Mouse (Mus musculus): ENCODE measurements around the gene Hipk4. TPM values are rescaled to one million over a fixed set of nuclear protein-coding genes. Genes with fewer than 3 reads are reported as not detected.
A peak's percentile ranks its signal among the peaks of the same experiment; 100 is the strongest.

Gene Hipk4
- total and polyA plus RNA-seq, 3 experiments, result 0.09 to 0.16 TPM; not detected in 1

GRCm38 (mm10) chr7:27480927-27481626 is 42.0 kb upstream of the Hipk4 start:
- no peak for TF ChIP-seq MAFK (IDR thresholded peaks at IDR 0.05; ENCODE audit: insufficient replicate concordance, low read length)
- TF ChIP-seq HCFC1 (IDR thresholded peaks at IDR 0.05; ENCODE audit: low read depth, low read length), result no peak
- peak; percentile 38; the same call in 1 of the 2 replicates for TF ChIP-seq CHD2 (IDR thresholded peaks at IDR 0.05; ENCODE audit: low read length)
- Histone ChIP-seq H3K4me2 (ENCODE audit: insufficient read depth, low read depth, poor library complexity, severe bottlenecking) (peak overlapping the region; percentile 96), H3K27ac (ENCODE audit: insufficient read depth, low read depth) (no peak overlapping the region), H3K79me2 (replicated peaks; ENCODE audit: control insufficient read depth, extremely low read depth, insufficient read depth, poor library complexity, severe bottlenecking) (no peaks in the 10 kb centered on the region), H3K4me3 (replicated peaks in 1 of 3; ENCODE audit: low read depth in 2 of 3, low read length in 2 of 3, poor library complexity in 1 of 3) (peak overlapping the region in 1 of 3 experiments; percentile 34), H3K9me3 (replicated peaks; ENCODE audit: low read length) (no peaks in the 10 kb centered on the region), H3K27me3 (replicated peaks) (no peaks in the 10 kb centered on the region), H3K4me1 (ENCODE audit: control insufficient read depth in 1 of 2, insufficient read depth in 2 of 2) (peaks cover 12 to 43% of the 10 kb centered on the region in 2 experiments), H3K9ac (ENCODE audit: insufficient read depth, low read depth) (no peak overlapping the region), H3K36me3 (replicated peaks in 1 of 2; ENCODE audit: control insufficient read depth in 1 of 2, insufficient read depth in 1 of 2, low read length in 1 of 2) (peaks cover 0 to 10% of the 10 kb centered on the region in 2 experiments)
- no peak for DNase-seq (ENCODE audit: extremely low read depth)
- dilution Hi-C loops (cut with MboI; ENCODE audit: extremely low pct_ligation_motif_present, extremely low pct_unique_long_range_greater_than_20kb, low sequenced_read_pairs), result no loop called here
- in situ Hi-C loops (cut with MboI; ENCODE audit: low pct_ligation_motif_present, low pct_unique_long_range_greater_than_20kb, low sequenced_read_pairs), result no loop called here

DNA sequence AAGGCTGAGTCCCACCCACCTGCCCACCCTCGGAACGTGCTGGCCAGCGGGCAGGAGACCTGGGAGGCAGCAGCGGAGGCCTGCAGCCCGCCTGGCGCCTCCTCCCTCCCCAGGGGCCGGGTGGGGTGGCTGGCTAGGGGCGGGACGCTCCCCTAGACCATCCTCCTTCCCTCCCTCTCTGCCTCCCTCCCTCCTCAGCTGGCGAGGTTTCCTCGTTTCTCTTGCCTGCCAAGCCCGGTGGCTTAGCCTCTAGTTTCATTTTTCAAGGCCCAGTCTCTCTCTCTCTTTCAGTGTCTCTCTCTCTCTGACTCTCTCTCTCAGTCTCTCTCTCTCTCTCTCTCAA is 41.5 kb upstream of the Hipk4 start:
- Histone ChIP-seq H3K79me2 (replicated peaks; ENCODE audit: control insufficient read depth, extremely low read depth, insufficient read depth, poor library complexity, severe bottlenecking) (no peaks in the 10 kb centered on the region), H3K36me3 (replicated peaks in 1 of 2; ENCODE audit: control insufficient read depth in 1 of 2, insufficient read depth in 1 of 2, low read length in 1 of 2) (peaks cover 0 to 4% of the 10 kb centered on the region in 2 experiments), H3K4me1 (ENCODE audit: control insufficient read depth in 1 of 2, insufficient read depth in 2 of 2) (peaks cover 12 to 43% of the 10 kb centered on the region in 2 experiments), H3K9me3 (replicated peaks; ENCODE audit: low read length) (no peaks in the 10 kb centered on the region), H3K27me3 (replicated peaks) (no peaks in the 10 kb centered on the region), H3K27ac (ENCODE audit: insufficient read depth, low read depth) (no peak overlapping the region), H3K4me2 (ENCODE audit: insufficient read depth, low read depth, poor library complexity, severe bottlenecking) (peak overlapping the region; percentile 96), H3K4me3 (replicated peaks in 1 of 3; ENCODE audit: low read depth in 2 of 3, low read length in 2 of 3, poor library complexity in 1 of 3) (peak overlapping the region in 1 of 3 experiments; percentile 34), H3K9ac (ENCODE audit: insufficient read depth, low read depth) (peak overlapping the region; percentile 67)
- peak; percentile 71 for DNase-seq (ENCODE audit: extremely low read depth)
- 0 out of 2 replicates have a peak, but pooled peaks have one; percentile 31 for TF ChIP-seq JUND (conservative IDR thresholded peaks at IDR 0.05; ENCODE audit: low read depth, low read length)
- TF ChIP-seq ELF1 (IDR thresholded peaks at IDR 0.05; ENCODE audit: low read depth, low read length), result no peak; the same call in 1 of the 2 replicates
- no peak for TF ChIP-seq JUN (IDR thresholded peaks at IDR 0.05; ENCODE audit: insufficient read depth, low read depth, low read length)
- peak; percentile 83; the same call in 1 of the 2 replicates for TF ChIP-seq MAZ (IDR thresholded peaks at IDR 0.05; ENCODE audit: low read depth, low read length)
- no peak for TF ChIP-seq USF1 (IDR thresholded peaks at IDR 0.05; ENCODE audit: low read depth, low read length)
- peak; percentile 52; the same call in 1 of the 2 replicates for TF ChIP-seq MAX (IDR thresholded peaks at IDR 0.05; ENCODE audit: low read length)
- TF ChIP-seq GABPA (IDR thresholded peaks at IDR 0.05; ENCODE audit: insufficient replicate concordance, low read depth, low read length), result no peak
- peak; percentile 36; the same call in 1 of the 2 replicates for TF ChIP-seq MEF2A (IDR thresholded peaks at IDR 0.05; ENCODE audit: borderline replicate concordance, low read depth, low read length)
- TF ChIP-seq TBP (conservative IDR thresholded peaks at IDR 0.05; ENCODE audit: low read depth, low read length), result no peak
- no peak for TF ChIP-seq ZC3H11A (IDR thresholded peaks at IDR 0.05; ENCODE audit: low read depth, low read length)
- no peak for TF ChIP-seq SMC3 (IDR thresholded peaks at IDR 0.05; ENCODE audit: low read depth, low read length)
- peak; percentile 70 for TF ChIP-seq IRF4 (IDR thresholded peaks at IDR 0.05; ENCODE audit: low read depth, low read length)
- 0 out of 2 replicates have a peak, but pooled peaks have one; percentile 34 for TF ChIP-seq ZMIZ1 (IDR thresholded peaks at IDR 0.05; ENCODE audit: low read depth, low read length)
- TF ChIP-seq TCF12 (IDR thresholded peaks at IDR 0.05; ENCODE audit: low read depth, low read length), result peak; percentile 60
- peak; percentile 43; the same call in 1 of the 2 replicates for TF ChIP-seq ETS1 (conservative IDR thresholded peaks at IDR 0.05; ENCODE audit: low read depth, low read length)
- peak; percentile 96 for TF ChIP-seq BHLHE40 (IDR thresholded peaks at IDR 0.05; ENCODE audit: low read depth, low read length)
- no peak for TF ChIP-seq NRF1 (IDR thresholded peaks at IDR 0.05; ENCODE audit: low read depth, low read length)
- TF ChIP-seq HCFC1 (IDR thresholded peaks at IDR 0.05; ENCODE audit: low read depth, low read length), result peak; percentile 24
- TF ChIP-seq POLR2A (IDR thresholded peaks at IDR 0.05; ENCODE audit: low read depth, low read length), result peak; percentile 58
- in situ Hi-C loops (cut with MboI; ENCODE audit: low pct_ligation_motif_present, low pct_unique_long_range_greater_than_20kb, low sequenced_read_pairs), result no loop called here
- dilution Hi-C loops (cut with MboI; ENCODE audit: extremely low pct_ligation_motif_present, extremely low pct_unique_long_range_greater_than_20kb, low sequenced_read_pairs), result no loop called here
